Mouse (Mus musculus) kidney, postnatal 14 days (tissue): ENCODE measurements around the gene Dnajc7.
A peak's percentile ranks its signal among the peaks of the same experiment; 100 is the strongest.
"Not testable (repeated sequence)": the region's sequence is repeated elsewhere in the genome, so short reads cannot be mapped to it uniquely, and the experiment has no call there.

Experiments used
- DNase-seq: peaks from one replicate; pipeline ENCODE4 v3.0.0; 2022; ENCODE audit warnings: mixed read lengths

The Dnajc7 gene

DNA sequence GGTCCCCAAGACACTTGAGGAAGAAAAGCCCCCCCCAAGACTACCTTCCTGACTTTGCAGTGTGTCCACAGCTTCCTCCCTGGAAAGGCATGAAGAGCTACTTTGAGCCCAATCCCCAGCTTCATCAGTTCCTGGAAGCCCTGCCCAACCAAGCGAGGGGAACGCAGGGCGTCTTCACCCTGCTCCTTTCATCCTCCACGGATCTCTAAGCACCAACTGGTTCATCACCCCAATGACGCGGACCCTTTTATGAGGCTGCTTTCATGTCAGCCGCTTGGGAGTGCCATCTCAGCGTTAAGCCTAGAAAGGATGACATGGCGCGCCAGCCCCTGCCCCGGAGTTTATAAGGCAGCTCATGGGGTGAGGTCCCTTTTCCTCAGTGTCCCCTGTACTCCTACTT lies at the start of gene Dnajc7:
TSS of gene Dnajc7 (minus strand) at position 187 of the 400 bp plus-strand sequence.
- DNase-seq: no peak

DNA sequence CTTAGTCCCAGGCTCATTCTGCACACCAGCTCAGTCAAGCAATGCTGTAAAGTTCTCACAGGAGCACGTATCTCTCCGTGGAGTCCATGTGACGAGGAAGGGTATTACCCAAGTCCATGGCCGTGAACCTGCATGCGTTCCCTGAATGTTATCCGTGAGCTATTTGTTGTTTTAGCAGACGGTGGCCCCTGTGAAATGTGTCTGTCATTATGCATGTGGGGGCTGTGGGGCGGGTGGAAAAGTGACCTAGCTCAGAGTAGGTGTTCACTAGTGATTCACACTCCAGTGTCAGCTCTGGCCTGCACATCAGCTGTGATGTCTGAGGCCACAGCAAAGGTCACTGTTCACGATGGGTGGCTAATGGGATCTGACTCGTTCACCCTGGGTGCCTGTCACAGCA lies 39.8 kb upstream of the Dnajc7 start:
- no peak for DNase-seq

DNA sequence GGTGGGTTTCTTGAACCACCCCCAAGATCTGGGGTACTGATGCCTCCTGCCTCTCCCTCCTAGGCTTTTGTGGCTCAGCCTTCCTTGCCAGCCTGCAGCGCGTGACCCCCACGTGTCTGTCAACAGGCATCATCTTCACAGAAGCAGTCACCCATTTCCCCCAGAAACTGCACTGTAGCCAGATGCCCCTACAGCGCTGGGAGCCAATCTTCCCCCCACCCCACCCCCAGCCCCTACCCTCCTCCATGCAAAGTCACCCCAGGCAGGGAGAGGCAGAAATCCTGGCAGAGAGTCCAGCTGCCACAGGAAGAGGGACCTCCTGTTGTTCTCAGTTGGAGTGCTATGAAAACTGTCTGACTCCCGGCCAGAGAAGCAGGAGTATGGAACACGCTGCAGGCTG lies 36.5 kb upstream of the Dnajc7 start:
- DNase-seq: no peak

DNA sequence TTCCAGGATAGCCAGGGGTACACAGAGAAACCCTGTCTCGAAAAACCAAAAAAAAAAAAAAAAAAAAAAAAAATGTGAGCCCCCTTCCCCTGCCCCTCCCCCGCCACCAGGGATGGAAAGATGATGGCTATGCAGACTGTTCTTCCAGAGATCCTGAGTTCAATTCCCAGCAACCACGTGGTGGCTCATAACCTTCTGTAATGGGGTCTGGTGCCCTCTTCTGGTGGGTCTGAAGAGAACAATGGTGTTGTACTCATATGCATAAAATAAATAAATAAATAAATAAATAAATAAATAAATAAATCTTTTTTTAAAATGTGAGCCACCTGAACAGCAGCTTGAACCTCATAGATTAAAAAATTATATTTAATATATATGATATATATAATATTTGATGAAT lies 35.6 kb upstream of the Dnajc7 start:
- DNase-seq: not testable (repeated sequence)

DNA sequence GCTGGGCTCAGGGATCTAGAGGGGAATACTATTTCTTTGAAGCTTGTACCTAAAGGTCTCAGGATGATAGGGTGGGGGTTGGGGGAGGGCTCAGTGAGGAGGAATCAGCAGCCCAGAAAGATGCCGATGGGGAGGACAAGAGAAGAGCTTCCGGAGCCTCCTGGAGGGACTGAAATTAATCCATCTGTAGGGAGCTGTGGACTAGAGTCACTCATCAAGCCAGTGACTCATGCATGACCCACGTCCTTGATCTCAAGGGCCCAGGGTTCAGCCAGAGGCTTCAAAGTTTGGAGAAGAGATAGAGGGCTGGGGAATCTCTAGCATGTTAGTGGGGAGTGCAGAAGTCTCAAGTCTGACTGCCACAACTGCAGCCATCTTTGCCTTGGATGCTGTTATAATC lies 31.8 kb upstream of the Dnajc7 start:
- no peak for DNase-seq

DNA sequence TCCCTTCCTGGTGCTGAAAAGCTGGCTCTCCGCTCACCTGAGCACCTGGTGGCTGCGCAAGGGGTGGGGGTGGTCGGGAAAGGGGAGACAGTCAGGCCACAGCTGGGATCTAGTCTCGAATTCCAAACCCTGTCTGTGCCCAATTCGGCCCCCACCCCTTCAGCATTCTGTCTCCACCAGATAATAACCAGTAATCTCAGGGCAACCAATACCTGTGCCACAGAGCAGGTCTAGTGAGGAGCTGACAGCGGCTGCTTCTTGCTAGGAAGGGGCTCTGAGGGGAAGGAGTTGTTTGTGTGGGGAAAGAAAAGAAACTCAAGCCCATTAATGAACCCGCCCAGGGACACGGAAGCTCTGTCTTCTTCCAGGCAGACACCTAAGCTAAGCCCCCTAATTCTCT lies 31.2 kb upstream of the Dnajc7 start:
- no peak for DNase-seq

DNA sequence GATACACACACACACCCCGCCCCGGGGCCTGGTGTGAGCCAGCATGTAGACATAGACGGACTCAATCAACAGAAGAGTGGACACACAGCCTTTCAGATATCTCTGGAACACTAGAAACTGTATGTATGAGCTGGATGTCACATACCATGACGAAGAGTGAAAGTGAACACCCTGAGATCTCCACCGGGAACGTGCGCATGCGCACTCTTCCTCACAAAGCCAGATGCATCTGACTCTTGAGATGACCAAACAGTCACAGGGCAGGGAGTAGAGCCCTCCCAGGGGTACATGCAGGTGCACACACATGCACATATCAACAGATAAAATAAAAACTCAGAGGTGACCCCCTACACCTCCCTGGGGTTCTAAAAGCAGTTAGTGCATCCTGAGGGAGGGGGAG lies 28.4 kb upstream of the Dnajc7 start:
- no peak for DNase-seq

DNA sequence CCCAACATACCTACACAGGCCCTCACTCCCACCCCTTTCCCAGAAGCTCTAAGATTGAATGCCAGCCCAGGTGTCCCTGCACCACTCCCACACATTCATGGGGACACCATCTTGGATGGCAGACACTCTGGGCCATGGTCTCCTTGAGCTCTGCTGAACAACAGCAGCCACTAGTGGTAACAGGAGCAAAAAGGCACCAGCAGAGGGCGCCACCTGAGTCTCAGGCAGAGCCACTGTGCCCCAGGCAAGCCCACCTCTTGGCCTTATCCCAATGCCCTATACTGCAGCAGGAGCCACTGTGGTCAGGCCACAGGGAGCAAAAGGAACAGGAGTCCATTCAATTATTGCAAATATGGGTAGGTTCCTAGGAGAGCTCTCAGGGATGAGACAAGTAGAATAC lies 26.3 kb upstream of the Dnajc7 start:
- DNase-seq: peak; percentile 39

DNA sequence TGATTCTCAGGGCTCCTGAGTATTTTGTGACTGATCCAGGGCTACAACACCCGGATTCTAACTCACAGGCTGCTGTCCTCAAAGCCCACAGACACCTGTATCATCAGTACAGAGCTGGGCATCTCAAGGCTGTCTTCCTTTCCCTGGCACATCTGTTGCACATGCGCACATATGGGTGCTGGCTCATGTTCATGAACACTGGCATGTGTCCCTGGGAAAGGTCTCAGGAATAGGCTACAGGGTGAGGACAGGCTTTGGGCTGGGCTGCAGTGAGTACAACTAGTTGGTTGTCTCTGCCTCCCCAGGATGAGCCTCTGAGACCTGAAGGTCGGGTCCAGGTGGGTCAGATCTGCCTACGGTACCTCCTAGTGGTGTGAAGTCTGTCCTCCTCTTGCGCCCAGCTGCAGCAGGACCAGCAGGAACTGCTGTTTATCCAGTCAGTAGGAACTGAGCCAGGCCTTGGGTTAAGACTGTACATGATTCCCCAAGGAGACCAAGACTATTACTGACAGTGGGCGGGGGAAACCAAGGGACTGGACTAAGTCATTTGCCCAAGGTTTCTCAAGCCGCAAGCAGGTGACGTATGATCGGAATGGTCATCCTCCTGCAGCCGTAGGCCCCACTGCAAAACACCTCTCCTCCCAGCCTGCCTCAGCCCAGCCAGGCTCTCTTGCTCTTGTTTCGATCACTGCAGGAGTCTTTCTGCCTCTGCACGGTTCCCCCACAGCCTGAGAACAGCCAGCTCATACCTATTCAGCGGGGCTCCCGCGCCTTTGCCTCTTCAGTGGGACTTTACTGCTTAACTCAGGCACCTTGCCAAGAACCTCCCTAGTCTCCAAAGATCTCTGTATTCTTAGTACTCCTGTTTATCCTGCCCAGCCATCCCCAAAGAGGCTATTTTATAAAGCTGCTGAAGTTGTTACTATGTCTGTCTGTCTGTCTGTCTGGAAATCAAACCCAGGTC lies 23.9 kb upstream of the Dnajc7 start:
- DNase-seq: no peak

DNA sequence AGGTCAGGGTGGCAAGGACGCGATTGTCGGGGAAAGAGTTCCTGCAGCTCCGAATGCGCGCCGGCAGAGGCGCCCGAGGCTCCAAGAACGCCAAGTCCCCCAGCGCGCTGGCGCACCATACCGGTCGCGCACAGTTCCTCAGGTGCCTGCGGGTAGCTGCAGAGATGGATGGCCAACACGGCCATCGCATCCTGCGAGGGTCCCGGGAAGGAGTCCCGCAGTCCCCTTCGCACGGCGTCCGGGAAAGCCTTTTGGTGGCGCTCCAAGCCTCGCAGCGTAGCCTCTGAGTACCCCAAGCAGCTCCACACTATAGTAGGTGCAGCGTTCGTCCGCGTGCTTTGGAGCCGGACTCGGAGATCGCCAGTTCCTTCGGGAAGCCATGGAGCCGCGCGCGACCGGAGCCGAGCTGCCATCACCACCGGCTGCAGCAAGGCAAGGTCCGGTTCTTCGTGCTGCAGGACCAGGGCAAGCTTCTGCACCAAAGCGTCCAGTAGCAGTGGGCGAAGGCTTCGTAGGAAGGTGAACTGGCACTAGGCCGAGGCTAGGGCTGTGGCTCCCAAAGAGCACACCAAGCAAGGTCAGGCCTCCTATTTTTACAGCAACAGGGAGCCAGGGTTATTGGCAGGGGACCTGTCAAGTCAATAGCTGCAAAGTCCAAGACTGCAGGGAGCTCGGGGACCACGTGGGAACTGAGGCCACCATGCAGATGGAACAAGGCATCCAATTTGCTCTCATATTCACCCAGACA lies 20.4 kb upstream of the Dnajc7 start:
- DNase-seq: peak; percentile 31

DNA sequence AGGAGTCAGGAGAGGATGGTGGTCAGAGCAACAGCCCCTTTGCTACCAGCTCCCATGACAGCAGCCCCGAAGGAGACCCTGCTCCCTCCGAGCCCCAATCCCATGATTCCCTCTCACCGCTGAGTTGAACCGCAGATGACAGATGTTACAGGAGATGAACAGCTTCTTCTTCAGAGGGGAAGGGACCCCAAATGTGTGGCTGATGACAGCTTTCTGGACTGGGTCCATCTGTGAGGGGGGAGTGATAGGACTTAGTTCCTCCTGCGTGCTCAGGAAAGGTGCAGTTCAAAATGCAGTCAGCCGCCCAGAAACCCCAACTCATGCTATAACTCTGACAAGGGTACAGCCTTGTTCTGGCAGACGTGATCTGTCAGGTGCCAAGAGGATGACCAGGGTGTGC lies 14.6 kb upstream of the Dnajc7 start:
- no peak for DNase-seq

DNA sequence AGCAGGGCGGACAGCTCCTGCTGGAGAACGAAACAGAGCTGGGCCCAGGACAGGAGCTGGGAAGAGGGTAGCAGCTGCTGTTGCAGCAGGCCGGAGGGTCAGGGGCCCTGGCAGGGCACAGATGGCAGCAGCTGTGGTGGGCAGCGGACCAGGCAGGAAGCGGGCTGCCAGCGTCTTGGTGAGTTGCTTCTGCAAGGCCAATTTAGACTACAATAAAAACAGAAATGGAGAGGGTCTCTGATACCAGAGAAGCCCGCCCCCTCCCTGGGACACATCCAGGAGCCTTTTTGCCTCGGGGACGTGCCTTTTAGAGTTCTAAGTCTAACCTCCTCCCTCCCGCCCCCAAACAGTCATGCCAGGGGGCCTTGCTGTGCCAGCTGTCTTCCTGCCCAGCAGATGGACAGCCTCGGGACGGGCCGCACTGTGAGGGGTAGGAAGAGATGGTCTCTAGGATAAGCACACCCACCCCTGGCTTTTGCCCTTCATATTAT lies 8.9 kb upstream of the Dnajc7 start:
- no peak for DNase-seq

DNA sequence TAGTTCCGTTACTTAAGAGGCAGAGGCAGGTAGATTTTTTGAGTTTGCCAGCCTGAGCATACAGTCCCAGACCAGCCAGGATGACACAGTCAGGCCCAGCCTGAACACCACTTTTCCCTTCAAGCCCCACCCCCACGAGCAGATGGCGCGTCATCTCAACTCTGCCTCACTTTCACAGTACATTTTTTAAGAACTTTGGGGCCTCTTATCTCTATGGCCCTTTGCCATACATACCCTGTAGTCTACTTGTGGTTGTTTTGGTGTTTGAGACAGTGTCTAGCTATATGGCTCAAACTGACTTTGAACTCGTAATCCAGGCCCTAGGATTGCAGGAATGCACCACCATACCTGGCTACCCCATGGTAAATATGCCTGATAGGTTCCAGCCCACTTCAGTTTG lies 8.1 kb upstream of the Dnajc7 start:
- no peak for DNase-seq

DNA sequence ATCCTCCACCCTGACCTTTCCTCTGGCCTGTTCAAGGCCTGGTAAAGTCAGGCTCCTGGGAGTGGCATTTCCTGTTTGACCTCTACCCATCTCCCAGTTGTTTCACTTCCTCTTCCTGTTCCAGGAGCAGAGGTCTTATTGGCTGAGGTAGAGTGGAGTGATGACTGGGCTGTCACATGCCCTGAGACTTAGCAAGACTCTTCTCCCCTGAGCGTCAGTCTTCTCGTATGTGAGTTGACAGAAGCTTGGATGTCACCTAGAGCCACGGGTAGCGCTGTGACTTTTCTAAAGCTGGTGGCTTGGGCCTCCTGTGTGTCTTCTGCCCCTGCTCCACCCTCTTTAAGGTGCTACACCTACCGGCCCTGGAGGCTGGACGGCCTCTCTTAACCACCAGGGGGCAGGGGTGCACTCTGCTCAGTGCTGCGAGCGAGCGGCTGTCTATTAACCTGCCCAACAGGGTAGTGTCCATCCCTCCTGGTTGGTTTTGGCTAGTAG lies 6.8 kb upstream of the Dnajc7 start:
- DNase-seq: peak; percentile 83

DNA sequence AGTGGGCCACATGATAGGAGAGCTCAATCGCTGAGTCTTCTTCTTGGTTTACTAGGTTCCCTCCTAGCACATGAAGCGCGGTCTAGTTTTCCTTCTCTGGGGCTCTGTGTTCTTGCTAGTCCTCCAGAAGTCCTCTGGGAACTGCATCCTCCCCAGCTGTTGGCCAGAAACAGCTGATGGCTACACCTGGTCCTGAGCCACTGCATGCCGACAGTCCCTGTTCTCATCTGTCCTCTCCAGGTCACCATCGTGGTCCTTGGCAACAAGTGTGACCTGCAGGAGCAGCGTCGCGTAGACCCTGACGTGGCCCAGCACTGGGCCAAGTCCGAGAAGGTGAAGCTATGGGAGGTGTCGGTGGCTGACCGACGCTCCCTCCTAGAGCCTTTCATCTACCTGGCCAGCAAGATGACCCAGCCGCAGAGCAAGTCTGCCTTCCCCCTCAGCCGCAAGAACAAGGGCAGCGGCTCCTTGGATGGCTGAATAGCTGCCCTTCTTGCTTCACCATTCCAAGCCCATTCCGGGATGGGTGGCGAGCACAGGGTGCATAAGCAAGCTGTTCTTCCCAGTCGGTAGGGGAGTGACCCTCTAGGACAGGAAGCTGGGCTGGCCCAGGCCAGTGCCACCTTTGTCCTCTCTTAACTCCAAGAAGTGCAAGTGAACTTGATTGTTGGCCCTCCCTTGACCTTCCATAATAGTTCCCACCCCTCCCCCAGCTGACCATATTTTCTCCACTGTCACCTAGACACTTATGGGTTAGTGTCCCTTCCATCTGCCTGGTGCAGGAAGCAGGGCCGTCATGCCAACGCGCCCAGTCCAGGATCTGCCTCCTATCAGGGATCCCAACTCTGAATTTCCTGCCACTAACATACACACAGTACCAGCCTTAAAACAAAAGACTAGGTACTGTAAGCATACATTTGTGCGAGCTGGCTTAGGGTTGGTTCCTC lies 6.1 kb upstream of the Dnajc7 start:
- DNase-seq: no peak

DNA sequence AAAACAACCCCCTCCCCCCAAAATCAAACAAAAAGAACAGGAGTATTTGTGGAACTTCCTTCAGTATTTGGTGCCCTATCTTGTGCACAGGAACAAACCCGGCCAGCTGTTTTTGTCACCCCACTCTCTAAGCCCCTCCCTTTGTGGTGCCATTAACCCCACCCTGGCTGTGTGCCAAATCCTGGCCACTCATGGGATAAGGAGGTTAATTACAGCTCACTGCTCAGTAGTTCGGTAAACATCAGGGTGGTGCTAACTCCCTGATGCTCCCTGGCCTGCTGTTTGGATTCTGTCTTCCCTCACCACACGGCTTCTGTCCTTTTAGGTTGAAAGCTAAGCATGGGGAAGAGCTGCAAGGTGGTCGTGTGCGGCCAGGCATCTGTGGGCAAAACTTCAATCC lies 3.9 kb upstream of the Dnajc7 start:
- DNase-seq: peak; percentile 62

DNA sequence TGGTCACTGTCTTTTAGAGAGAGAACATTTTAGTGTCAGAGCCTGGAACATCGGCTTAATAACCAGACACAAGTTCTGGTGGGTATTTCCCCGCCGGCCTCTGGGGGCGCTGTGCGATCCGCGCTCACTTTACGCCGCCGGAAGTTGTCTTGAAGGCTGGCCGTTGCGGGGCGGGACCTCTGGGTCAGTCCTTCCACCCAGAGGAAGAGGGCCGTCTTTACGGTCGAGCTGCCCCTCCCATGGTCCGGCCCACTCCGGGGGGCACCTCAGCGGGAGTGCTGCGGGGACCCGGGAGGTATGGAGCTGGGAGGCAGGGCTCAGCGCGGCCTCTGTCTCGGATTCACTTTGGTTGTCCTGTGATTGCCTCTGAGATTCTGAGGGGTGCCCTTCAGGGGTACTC lies 2.7 kb upstream of the Dnajc7 start:
- peak; percentile 97 for DNase-seq

DNA sequence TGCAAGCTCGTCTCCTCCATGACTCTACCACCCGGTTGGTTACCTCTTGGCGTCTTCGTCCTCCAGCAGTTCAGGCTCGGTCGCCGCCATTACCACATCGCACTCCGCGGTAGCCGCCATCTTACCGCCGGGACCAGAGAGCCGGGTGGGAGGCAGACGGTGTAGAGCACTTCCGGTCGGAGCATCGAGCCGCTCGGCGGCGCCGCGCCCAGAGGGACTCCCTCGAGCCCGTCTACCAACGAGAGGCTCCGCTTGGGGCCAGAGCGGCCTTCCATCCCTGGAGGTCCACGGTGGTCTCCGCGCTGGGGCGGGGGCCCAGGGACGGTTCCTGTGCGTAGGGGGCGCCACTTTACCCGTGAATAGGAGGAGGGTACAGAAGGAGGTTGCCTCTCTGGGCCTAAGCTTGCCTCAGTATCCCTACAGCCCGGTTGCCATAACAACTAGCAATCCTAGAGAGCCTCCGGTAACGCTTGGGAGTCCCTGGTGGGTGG lies 438 bp downstream of the Dnajc7 start:
- DNase-seq: peak; percentile 97

DNA sequence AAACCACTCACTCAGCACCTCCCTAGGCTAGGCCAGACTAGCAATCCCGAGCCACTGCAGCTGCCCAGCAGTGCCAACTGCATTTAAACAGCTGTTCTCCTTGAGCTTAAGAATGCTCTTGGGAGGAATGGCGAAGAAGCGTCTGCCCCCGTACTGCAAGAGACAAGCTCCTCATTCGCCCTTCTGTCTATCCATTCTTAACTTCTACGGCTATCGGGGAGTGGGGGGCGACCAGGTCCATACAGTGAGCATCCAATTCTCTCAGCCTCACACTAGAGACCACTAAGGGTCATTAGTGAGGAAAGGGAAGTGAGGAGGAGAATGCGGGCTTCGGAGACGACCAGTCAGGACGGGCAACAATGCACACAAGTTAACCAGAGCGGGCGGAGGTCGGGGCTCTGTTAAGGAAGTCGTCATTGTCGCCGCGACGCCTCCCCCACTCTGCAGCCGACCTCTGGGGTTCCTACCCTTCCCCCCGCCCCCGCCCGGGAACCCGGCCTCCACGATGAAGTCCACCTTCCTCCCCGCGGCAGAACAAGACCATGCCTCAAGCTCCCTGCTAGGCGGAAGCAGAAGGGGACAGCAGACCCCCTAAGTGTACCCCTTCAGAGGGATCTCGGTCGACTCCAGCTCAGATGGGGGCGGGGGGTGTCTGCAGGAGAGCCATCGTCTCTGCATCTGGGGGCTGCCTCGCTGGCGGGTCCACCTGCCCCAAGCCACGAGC lies 1.0 kb downstream of the Dnajc7 start, which contains the start of gene Nkiras2:
TSS of gene Nkiras2 (plus strand) at position 484 of the 724 bp plus-strand sequence.
- DNase-seq: peak; percentile 82

DNA sequence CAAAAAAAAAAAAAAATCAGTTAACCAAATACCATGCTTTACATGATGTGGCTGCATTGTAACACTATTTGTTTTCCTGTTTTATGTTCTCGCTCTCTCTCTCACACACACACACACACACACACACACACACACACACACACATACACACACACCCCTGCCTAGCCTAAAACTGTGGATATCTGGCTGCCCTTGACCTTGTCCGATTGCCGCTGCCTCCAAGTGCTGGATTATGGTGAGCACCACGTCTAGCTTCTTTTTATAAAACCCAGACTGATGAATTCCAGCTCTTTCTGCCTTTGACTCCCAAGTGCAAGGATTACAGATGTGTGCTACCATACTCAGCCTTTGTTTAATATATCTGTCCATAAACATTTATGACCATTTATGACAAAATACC lies 2.5 kb downstream of the Dnajc7 start:
- DNase-seq: no peak

DNA sequence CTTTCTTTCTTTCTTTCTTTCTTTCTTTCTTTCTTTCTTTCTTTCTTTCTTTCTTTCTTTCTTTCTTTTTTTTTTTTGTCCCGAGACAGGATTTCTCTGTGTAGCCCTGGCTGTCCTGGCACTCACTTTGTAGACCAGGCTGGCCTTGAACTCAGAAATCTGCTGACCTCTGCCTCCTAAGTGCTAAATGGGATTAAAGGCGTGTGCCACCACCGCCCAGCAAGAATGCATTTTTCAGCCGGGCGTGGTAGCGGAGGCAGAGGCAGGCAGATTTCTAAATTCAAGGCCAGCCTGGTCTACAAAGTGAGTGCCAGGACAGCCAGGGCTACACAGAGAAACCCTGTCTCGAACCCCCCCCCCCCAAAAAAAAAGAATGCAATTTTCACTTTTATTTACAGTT lies 3.1 kb downstream of the Dnajc7 start:
- DNase-seq: not testable (repeated sequence)

DNA sequence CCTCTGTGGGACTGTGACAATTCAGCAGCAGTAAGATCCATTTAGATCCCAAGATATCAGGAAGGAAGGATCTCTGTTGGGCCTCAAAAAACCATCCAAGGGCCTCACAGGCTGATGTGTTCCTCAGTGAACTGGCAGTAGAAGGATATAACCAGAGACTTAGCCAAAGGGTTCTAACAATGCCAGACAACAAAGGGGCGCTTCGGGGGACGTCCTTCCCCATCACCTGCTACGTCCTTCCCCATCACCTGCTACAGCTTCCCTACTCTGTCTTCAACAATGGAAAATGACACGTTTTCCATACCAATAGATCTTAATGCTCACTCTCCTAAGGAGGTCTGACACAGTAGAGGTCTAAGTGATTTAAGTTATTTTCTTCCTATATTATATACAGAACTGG lies 3.6 kb downstream of the Dnajc7 start:
- DNase-seq: no peak
